Mouse (Mus musculus) olfactory bulb, adult 2 months (tissue): ENCODE measurements at regions not wholly inside any gene's neighbourhood (a gene's known extent, or its start where the extent isn't known, plus 50 kb on each side); places are given as distances from the start of the nearest gene placed in this dataset.

Experiments
- CTCF ChIP-seq: fragments of 200-500 bp; IDR thresholded peaks from 2 replicates; pipeline ENCODE4 v1.5.1; 2012; ENCODE audit warnings: low read depth, mild to moderate bottlenecking, low read length, moderate library complexity; ENCODE audit not compliant: insufficient read depth
- POLR2A ChIP-seq: fragments of 200-500 bp; IDR thresholded peaks from 2 replicates; pipeline ENCODE4 v1.6.1; 2012; ENCODE audit warnings: mild to moderate bottlenecking, low read depth, low read length, moderate library complexity; ENCODE audit not compliant: insufficient read depth

- TF ChIP-seq CTCF (no peak), POLR2A (no peak)
Observed at GRCm38 (mm10) chr1:71767076-71767475, 114.1 kb upstream of the Fn1 start.
